ENCODE assay signal across 7 mouse cellular contexts in genomic region chr15:79040501-79041416, GRCm38 (mm10). TPM values are rescaled to one million over a fixed set of nuclear protein-coding genes. Genes with fewer than 3 reads are reported as not detected.
A peak's percentile ranks its signal among the peaks of the same experiment; 100 is the strongest.
DNase-seq lines count a peak whose midpoint lies in the region; ATAC-seq and TF ChIP-seq lines count a peak whose summit lies in the region.

No protein-coding gene starts in this region.

- no peak for ATAC-seq in limb, embryonic 15.5 days (ENCODE audit: insufficient number of reproducible peaks, low FRiP score, low TSS enrichment, low read depth)
- no peak for ATAC-seq in stomach, embryonic 15.5 days (ENCODE audit: insufficient read depth, low FRiP score, low read depth)

- peaks cover 40% of the 10 kb centered on the region for H3K27me3 ChIP-seq in E14TG2a.4 (ENCODE audit: insufficient read depth, low read length)
- H3K27me3 ChIP-seq in hindbrain, embryonic 10.5 days (ENCODE audit: insufficient read depth, poor library complexity, severe bottlenecking) = peaks cover 65% of the 10 kb centered on the region
- peaks cover 44% of the 10 kb centered on the region for H3K27me3 ChIP-seq in limb, embryonic 15.5 days
- peaks cover 34% of the 10 kb centered on the region for H3K27me3 ChIP-seq in stomach, embryonic 15.5 days (replicated peaks)

- peak overlapping the region; percentile 49 for H3K4me2 ChIP-seq in limb, embryonic 15.5 days
- peak overlapping the region; percentile 58 for H3K4me2 ChIP-seq in stomach, embryonic 15.5 days

- TF ChIP-seq CTCF in E14TG2a.4 (conservative IDR thresholded peaks at IDR 0.05; ENCODE audit: low read length) = no peak

- peak overlapping the region; percentile 57 for H3K4me3 ChIP-seq in E14TG2a.4 (replicated peaks; ENCODE audit: low read length)
- H3K4me3 ChIP-seq in hindbrain, embryonic 10.5 days = peak overlapping the region; percentile 36
- peak overlapping the region; percentile 29 for H3K4me3 ChIP-seq in limb, embryonic 15.5 days
- peak overlapping the region; percentile 34 for H3K4me3 ChIP-seq in stomach, embryonic 15.5 days (replicated peaks)

- H3K9ac ChIP-seq in limb, embryonic 15.5 days = 0 out of 2 replicates have a peak overlapping the region, but pooled peaks have one; percentile 21
- peak overlapping the region; percentile 12; the same call in 1 of the 2 replicates for H3K9ac ChIP-seq in stomach, embryonic 15.5 days

- peak; percentile 79 for DNase-seq in CD4-positive helper T cell, adult 2 months (ENCODE audit: low read depth, low spot score)
- no peak for DNase-seq in hindbrain, embryonic 10.5 days (ENCODE audit: low spot score)
- no peak for DNase-seq in spleen, postnatal 10 days (ENCODE audit: low spot score in 2 of 2)
- DNase-seq in frontal cortex, postnatal 25 days (ENCODE audit: low spot score in 2 of 2) = no peak

- peaks cover 25% of the 10 kb centered on the region for H3K36me3 ChIP-seq in E14TG2a.4 (ENCODE audit: insufficient read depth, low read length)
- H3K36me3 ChIP-seq in hindbrain, embryonic 10.5 days = peaks cover 20% of the 10 kb centered on the region
- H3K36me3 ChIP-seq in limb, embryonic 15.5 days = peaks cover 18% of the 10 kb centered on the region
- peaks cover 10% of the 10 kb centered on the region for H3K36me3 ChIP-seq in stomach, embryonic 15.5 days

- H3K27ac ChIP-seq in hindbrain, embryonic 10.5 days = peak overlapping the region; percentile 8; the same call in 1 of the 2 replicates
- H3K27ac ChIP-seq in limb, embryonic 15.5 days = no peak overlapping the region
- 0 out of 2 replicates have a peak overlapping the region, but pooled peaks have one; percentile 10 for H3K27ac ChIP-seq in stomach, embryonic 15.5 days

- H3K4me1 ChIP-seq in E14TG2a.4 (replicated peaks; ENCODE audit: low read depth, low read length) = peaks cover 73% of the 10 kb centered on the region
- peaks cover 69% of the 10 kb centered on the region for H3K4me1 ChIP-seq in hindbrain, embryonic 10.5 days (replicated peaks)
- H3K4me1 ChIP-seq in limb, embryonic 15.5 days = peaks cover 49% of the 10 kb centered on the region
- H3K4me1 ChIP-seq in stomach, embryonic 15.5 days = peaks cover 46% of the 10 kb centered on the region

- 24% methylated on average over 24 of the region's 24 CpGs for whole genome bisulfite sequencing in hindbrain, embryonic 10.5 days
- WGBS in limb, embryonic 15.5 days = 17% methylated on average over 24 of the region's 24 CpGs
- WGBS in stomach, embryonic 15.5 days = 19% methylated on average over 24 of the region's 24 CpGs

- H3K9me3 ChIP-seq in E14TG2a.4 (ENCODE audit: low read length) = no peaks in the 10 kb centered on the region
- no peaks in the 10 kb centered on the region for H3K9me3 ChIP-seq in hindbrain, embryonic 10.5 days
- H3K9me3 ChIP-seq in limb, embryonic 15.5 days = no peaks in the 10 kb centered on the region
- H3K9me3 ChIP-seq in stomach, embryonic 15.5 days = no peaks in the 10 kb centered on the region

RNA-seq across cellular contexts. Expression of gene Galr3, which starts 0.9 kb away (rescaled TPM):
- polyA plus RNA-seq in hindbrain, embryonic 10.5 days (2016; fragmentation: Nextera tagmentation; extraction: Ambion mirVana) = not detected in 2 replicates
- polyA plus RNA-seq in limb, embryonic 15.5 days (2015; fragmentation: Nextera tagmentation; extraction: Ambion mirVana) = 0.13 TPM in 1 of 2 replicates, not detected in the other
- 0.68 and 0.89 TPM in 2 replicates for polyA plus RNA-seq in stomach, embryonic 15.5 days (2015; fragmentation: Nextera tagmentation; extraction: Ambion mirVana)

RNA-seq across cellular contexts. Expression of gene H1f0, which starts 12.5 kb away (rescaled TPM):
- polyA plus RNA-seq in hindbrain, embryonic 10.5 days (2016; fragmentation: Nextera tagmentation; extraction: Ambion mirVana) = 447 and 561 TPM in 2 replicates
- 487 and 628 TPM in 2 replicates for polyA plus RNA-seq in limb, embryonic 15.5 days (2015; fragmentation: Nextera tagmentation; extraction: Ambion mirVana)
- polyA plus RNA-seq in stomach, embryonic 15.5 days (2015; fragmentation: Nextera tagmentation; extraction: Ambion mirVana) = 546 and 587 TPM in 2 replicates

RNA-seq across cellular contexts. Expression of gene Ankrd54, which starts 21.9 kb away (rescaled TPM):
- polyA plus RNA-seq in hindbrain, embryonic 10.5 days (2016; fragmentation: Nextera tagmentation; extraction: Ambion mirVana) = 65.9 and 78.2 TPM in 2 replicates
- polyA plus RNA-seq in limb, embryonic 15.5 days (2015; fragmentation: Nextera tagmentation; extraction: Ambion mirVana) = 43.9 and 46.6 TPM in 2 replicates
- polyA plus RNA-seq in stomach, embryonic 15.5 days (2015; fragmentation: Nextera tagmentation; extraction: Ambion mirVana) = 49.7 and 51.8 TPM in 2 replicates

RNA-seq across cellular contexts. Expression of gene Eif3l, which starts 34.2 kb away (rescaled TPM):
- polyA plus RNA-seq in hindbrain, embryonic 10.5 days (2016; fragmentation: Nextera tagmentation; extraction: Ambion mirVana) = 238 and 262 TPM in 2 replicates
- 203 and 206 TPM in 2 replicates for polyA plus RNA-seq in limb, embryonic 15.5 days (2015; fragmentation: Nextera tagmentation; extraction: Ambion mirVana)
- polyA plus RNA-seq in stomach, embryonic 15.5 days (2015; fragmentation: Nextera tagmentation; extraction: Ambion mirVana) = 200 and 222 TPM in 2 replicates
